Mouse (Mus musculus) adrenal gland, postnatal 36 days (tissue): ENCODE results near the gene Cdc20. TPM values are rescaled to one million over a fixed set of nuclear protein-coding genes. Genes with fewer than 3 reads are reported as not detected.
A peak's percentile ranks its signal among the peaks of the same experiment; 100 is the strongest.

Source experiments
- DNase-seq, 2 experiments: peaks; one replicate each; pipeline ENCODE4 v3.0.0; 2021; ENCODE audit warnings: mixed read lengths in 1 of 2
- total RNA-seq, 2 experiments: library from RNA; stranded (reverse); gene quantifications; 2 replicates each; pipeline ENCODE4 v1.2.3; 2021

Cdc20 gene
- total RNA-seq, 2 experiments from 2014 or later, result 7.6 to 8.5 TPM

- no peak for DNase-seq
These were observed 15.8 kb downstream of the Cdc20 start for GRCm38 (mm10) chr4:118421384-118421783.

GRCm38 (mm10) chr4:118417112-118417797 lies 19.9 kb downstream of the Cdc20 start:
- DNase-seq, result no peak

GRCm38 (mm10) chr4:118416329-118416728 lies 20.8 kb downstream of the Cdc20 start:
- no peak for DNase-seq

- no peak for DNase-seq
These were observed 21.4 kb downstream of the Cdc20 start for GRCm38 (mm10) chr4:118415779-118416178.

GRCm38 (mm10) chr4:118413553-118413952 lies 23.6 kb downstream of the Cdc20 start:
- no peak for DNase-seq

- no peak for DNase-seq
These were observed 26.3 kb downstream of the Cdc20 start for GRCm38 (mm10) chr4:118410871-118411270.

GRCm38 (mm10) chr4:118409142-118409900 lies 27.8 kb downstream of the Cdc20 start, which contains the start of the genes Szt2 and Med8:
Gene Szt2 (minus strand): TSS chr4:118409273.
Gene Med8 (plus strand): TSS chr4:118409337.
- DNase-seq, result peak; percentile 93 to 94

GRCm38 (mm10) chr4:118402701-118403100 lies 34.5 kb downstream of the Cdc20 start:
- DNase-seq, result peak; percentile 52 to 66

GRCm38 (mm10) chr4:118401918-118402317 lies 35.2 kb downstream of the Cdc20 start:
- DNase-seq, result peak; percentile 20 to 24

GRCm38 (mm10) chr4:118401421-118401820 lies 35.7 kb downstream of the Cdc20 start:
- no peak for DNase-seq

GRCm38 (mm10) chr4:118398400-118398799 lies 38.8 kb downstream of the Cdc20 start:
- DNase-seq, result peak in 1 of 2 experiments; percentile 17

GRCm38 (mm10) chr4:118396433-118396832 lies 40.7 kb downstream of the Cdc20 start:
- DNase-seq, result no peak

GRCm38 (mm10) chr4:118395289-118395688 lies 41.9 kb downstream of the Cdc20 start:
- no peak for DNase-seq

GRCm38 (mm10) chr4:118394505-118394904 lies 42.6 kb downstream of the Cdc20 start:
- no peak for DNase-seq

- no peak for DNase-seq
These were observed 47.0 kb downstream of the Cdc20 start for GRCm38 (mm10) chr4:118390146-118390545.

- DNase-seq, result no peak
These were observed 49.8 kb downstream of the Cdc20 start for GRCm38 (mm10) chr4:118387316-118387715.

GRCm38 (mm10) chr4:118383271-118383670 lies 53.9 kb downstream of the Cdc20 start:
- DNase-seq, result no peak

Other genes with a start within 250 kb of the Cdc20 start
- gene Ptprf, start 145.9 kb downstream of the Cdc20 start, total RNA-seq, result 10 to 100 TPM; 47.2 to 91.8 TPM
- 10 to 100 TPM; 20.0 to 21.6 TPM for gene Szt2, start 28.1 kb downstream of the Cdc20 start, total RNA-seq
- 10 to 100 TPM; 69.6 to 74.0 TPM for gene Med8, start 28.0 kb downstream of the Cdc20 start, total RNA-seq
- 100 to 1,000 TPM in 1 of 2 experiments, 10 to 100 TPM in 1; 91.2 to 115 TPM for gene Elovl1, start 9.3 kb downstream of the Cdc20 start, total RNA-seq
- under 1 TPM in 1 of 2 experiments, not detected in 1; 0.13 TPM for gene Mpl, start 20.2 kb upstream of the Cdc20 start, total RNA-seq
- 10 to 100 TPM; 31.9 to 61.4 TPM for gene Tie1, start 52.7 kb upstream of the Cdc20 start, total RNA-seq
- gene 2610528J11Rik, start 89.6 kb upstream of the Cdc20 start, total RNA-seq, result not detected
- gene Tmem125, start 106.7 kb upstream of the Cdc20 start, total RNA-seq, result not detected
- not detected for gene Cfap57, start 183.4 kb upstream of the Cdc20 start, total RNA-seq
- 10 to 100 TPM; 82.2 to 94.1 TPM for gene Ebna1bp2, start 183.4 kb upstream of the Cdc20 start, total RNA-seq
- not detected for gene Olfr62, start 221.6 kb upstream of the Cdc20 start, total RNA-seq